Mouse (Mus musculus) myocyte (in vitro differentiated cells): Measurements from ENCODE around the gene Fbxl20.

Experiments used
- CEBPB ChIP-seq: IDR thresholded peaks from 2 replicates; pipeline ENCODE4 v1.6.1; 2011; ENCODE audit warnings: mild to moderate bottlenecking, moderate library complexity; ENCODE audit not compliant: poor library complexity, insufficient read depth, severe bottlenecking
- E2F4 ChIP-seq: IDR thresholded peaks from one replicate; pipeline ENCODE4 v1.6.1; 2011; ENCODE audit warnings: mild to moderate bottlenecking, control low read depth, moderate library complexity; ENCODE audit not compliant: insufficient read depth
- MYOG ChIP-seq, 3 experiments: IDR thresholded peaks; one replicate each; pipeline ENCODE4 v1.6.1; 2011; ENCODE audit warnings: control low read depth in 2 of 3, low read depth in 2 of 3, mild to moderate bottlenecking in 2 of 3; ENCODE audit not compliant: insufficient read length in 2 of 3, control insufficient read depth in 1 of 3, insufficient read depth in 1 of 3
- POLR2AphosphoS2 ChIP-seq: IDR thresholded peaks from one replicate; pipeline ENCODE4 v1.6.1; 2011; ENCODE audit warnings: low read depth, control low read depth; ENCODE audit not compliant: insufficient read length
- TCF12 ChIP-seq: IDR thresholded peaks from one replicate; pipeline ENCODE4 v1.6.1; 2011; ENCODE audit warnings: mild to moderate bottlenecking, control low read depth; ENCODE audit not compliant: poor library complexity, insufficient read depth, severe bottlenecking
- USF1 ChIP-seq: IDR thresholded peaks from one replicate; pipeline ENCODE4 v1.6.1; 2011; ENCODE audit warnings: low read depth, mild to moderate bottlenecking, control low read depth, moderate library complexity

- no peak for TF ChIP-seq E2F4
- no peak for TF ChIP-seq CEBPB
- no peak for TF ChIP-seq TCF12
- peak; percentile 91 for TF ChIP-seq POLR2AphosphoS2
- no peak for TF ChIP-seq USF1
- no peak for TF ChIP-seq MYOG (IDR thresholded peaks at IDR 0.05; ENCODE audit: control insufficient read depth in 1 of 3, insufficient read depth in 1 of 3, insufficient read length in 2 of 3, low read depth in 2 of 3)
Measured at GRCm38 (mm10) chr11:98052989-98053834, 97.0 kb downstream of the Fbxl20 start, which contains the start of gene Stac2.
